ENCODE assay signal across 17 mouse cellular contexts in genomic region chr13:51103861-51104650, GRCm38 (mm10). TPM values are rescaled to one million over a fixed set of nuclear protein-coding genes. Genes with fewer than 3 reads are reported as not detected.
DNase-seq lines count a peak whose midpoint lies in the region; ATAC-seq and TF ChIP-seq lines count a peak whose summit lies in the region.
"Had no signal": no experiment of that assay in that cellular context is flagged by ENCODE, and none has a peak within 500 bp of the region (broad histone marks: within the 10 kb centered on the region; RNA-seq: fewer than 3 reads in every experiment).

No protein-coding gene starts in this region.

- H3K9ac ChIP-seq in hindbrain, postnatal 0 days (replicated peaks; ENCODE audit: low read length), result no peak overlapping the region
- H3K9ac ChIP-seq in hindbrain, embryonic 16.5 days (ENCODE audit: low read depth, low read length), result no peak overlapping the region
- no peak overlapping the region for H3K9ac ChIP-seq in intestine, postnatal 0 days (ENCODE audit: low read depth, low read length)
- H3K9ac ChIP-seq: hindbrain, embryonic 14.5 days; lung, embryonic 15.5 days; midbrain, embryonic 15.5 days had no signal

- no peaks in the 10 kb centered on the region for H3K36me3 ChIP-seq in hindbrain, postnatal 0 days (ENCODE audit: insufficient read depth, low read length)
- no peaks in the 10 kb centered on the region for H3K36me3 ChIP-seq in hindbrain, embryonic 16.5 days (ENCODE audit: control insufficient read depth, insufficient read depth, low read length)
- H3K36me3 ChIP-seq in intestine, postnatal 0 days (ENCODE audit: control insufficient read depth, insufficient read depth), result no peaks in the 10 kb centered on the region
- H3K36me3 ChIP-seq: midbrain, embryonic 15.5 days had no signal

- H3K27me3 ChIP-seq in hindbrain, postnatal 0 days (ENCODE audit: insufficient read depth, low read length), result no peaks in the 10 kb centered on the region
- H3K27me3 ChIP-seq in hindbrain, embryonic 16.5 days (replicated peaks; ENCODE audit: control insufficient read depth, insufficient read depth, low read length), result no peaks in the 10 kb centered on the region
- H3K27me3 ChIP-seq in intestine, postnatal 0 days (replicated peaks; ENCODE audit: control insufficient read depth, insufficient read depth, low read length), result no peaks in the 10 kb centered on the region
- H3K27me3 ChIP-seq: lung, embryonic 15.5 days; midbrain, embryonic 15.5 days; Patski had no signal

- no peak for DNase-seq in hindbrain, postnatal 0 days (ENCODE audit: low spot score)
- DNase-seq in layer of hippocampus, adult 2 months (ENCODE audit: low spot score in 2 of 2), result no peak
- no peak for DNase-seq in layer of hippocampus, postnatal 36 days
- DNase-seq in ES-CJ7 (ENCODE audit: low read depth, low spot score), result peak; percentile 49
- DNase-seq in cerebellum, adult 18-20 months, result no peak
- no peak for DNase-seq in yolk sac, embryonic 10.5 days (ENCODE audit: low spot score)
- DNase-seq: cerebellum, adult 9-11 months; heart, adult 18-20 months; heart, postnatal 14 days; left cerebral cortex, postnatal 4 days; spleen, adult 18-20 months had no signal

- H3K4me2 ChIP-seq in hindbrain, postnatal 0 days (ENCODE audit: low read depth, low read length), result no peak overlapping the region
- H3K4me2 ChIP-seq in hindbrain, embryonic 16.5 days (ENCODE audit: low read length), result no peak overlapping the region
- no peak overlapping the region for H3K4me2 ChIP-seq in intestine, postnatal 0 days (replicated peaks; ENCODE audit: low read depth)
- H3K4me2 ChIP-seq: midbrain, embryonic 15.5 days had no signal

- WGBS in hindbrain, postnatal 0 days, result 97% methylated on average over 9 of the region's 9 CpGs
- 96% methylated on average over 9 of the region's 9 CpGs for WGBS in hindbrain, embryonic 16.5 days
- 95% methylated on average over 9 of the region's 9 CpGs for WGBS in intestine, postnatal 0 days

- ATAC-seq in hindbrain, postnatal 0 days, result no peak
- ATAC-seq in hindbrain, embryonic 16.5 days, result no peak
- ATAC-seq in intestine, postnatal 0 days, result no peak
- ATAC-seq: midbrain, embryonic 15.5 days; Patski had no signal

- TF ChIP-seq CTCF in hindbrain, postnatal 0 days (IDR thresholded peaks at IDR 0.05; ENCODE audit: low read depth), result peak; percentile 34; the same call in 1 of the 2 replicates
- peak; percentile 24 for TF ChIP-seq CTCF in layer of hippocampus, adult 2 months (conservative IDR thresholded peaks at IDR 0.05)
- peak; percentile 47 for TF ChIP-seq CTCF in intestine, postnatal 0 days (IDR thresholded peaks at IDR 0.05; ENCODE audit: low read depth)

- H3K27ac ChIP-seq in hindbrain, postnatal 0 days, result no peak overlapping the region
- H3K27ac ChIP-seq in hindbrain, embryonic 16.5 days (ENCODE audit: low read depth, low read length), result no peak overlapping the region
- no peak overlapping the region for H3K27ac ChIP-seq in layer of hippocampus, adult 2 months
- H3K27ac ChIP-seq in intestine, postnatal 0 days (ENCODE audit: low read depth, low read length), result no peak overlapping the region
- H3K27ac ChIP-seq: hindbrain, embryonic 14.5 days; midbrain, embryonic 15.5 days had no signal

- H3K4me1 ChIP-seq in hindbrain, postnatal 0 days (ENCODE audit: insufficient read depth, low read length), result peaks cover 10% of the 10 kb centered on the region
- H3K4me1 ChIP-seq in hindbrain, embryonic 16.5 days (ENCODE audit: control insufficient read depth, insufficient read depth, low read depth, low read length), result peaks cover 14% of the 10 kb centered on the region
- H3K4me1 ChIP-seq in intestine, postnatal 0 days (replicated peaks; ENCODE audit: control insufficient read depth, insufficient read depth, low read length), result no peaks in the 10 kb centered on the region; the same call in 1 of the 2 replicates

- no peak overlapping the region for H3K4me3 ChIP-seq in hindbrain, postnatal 0 days (ENCODE audit: low read length)
- no peak overlapping the region for H3K4me3 ChIP-seq in hindbrain, embryonic 16.5 days (ENCODE audit: low read length)
- no peak overlapping the region for H3K4me3 ChIP-seq in layer of hippocampus, adult 2 months
- H3K4me3 ChIP-seq in intestine, postnatal 0 days (ENCODE audit: low read depth, low read length), result no peak overlapping the region
- H3K4me3 ChIP-seq: midbrain, embryonic 15.5 days had no signal

- no peaks in the 10 kb centered on the region for H3K9me3 ChIP-seq in hindbrain, postnatal 0 days (ENCODE audit: low read length)
- no peaks in the 10 kb centered on the region for H3K9me3 ChIP-seq in hindbrain, embryonic 16.5 days (ENCODE audit: control insufficient read depth, low read length)
- H3K9me3 ChIP-seq in intestine, postnatal 0 days (ENCODE audit: control insufficient read depth), result no peaks in the 10 kb centered on the region
- H3K9me3 ChIP-seq: midbrain, embryonic 15.5 days had no signal

RNA-seq across cellular contexts. Expression of gene Spin1, which starts 3.4 kb away (rescaled TPM):
- 174 and 188 TPM in 2 replicates for total RNA-seq in hindbrain, postnatal 0 days (2014; rRNA removed)
- polyA plus RNA-seq in hindbrain, postnatal 0 days (2015; fragmentation: Nextera tagmentation; extraction: Ambion mirVana), result 127 and 131 TPM in 2 replicates
- 145 and 158 TPM in 2 replicates for polyA plus RNA-seq in hindbrain, embryonic 16.5 days (2015; fragmentation: Nextera tagmentation; extraction: Ambion mirVana)
- 100 to 1,000 TPM; 162 to 167 TPM for total RNA-seq in layer of hippocampus, adult 2 months (2021)
- 100 to 1,000 TPM; 165 to 172 TPM for total RNA-seq in layer of hippocampus, postnatal 36 days (2021)
- polyA plus RNA-seq in intestine, postnatal 0 days (2015; fragmentation: Nextera tagmentation; extraction: Ambion mirVana), result 32.7 and 35.0 TPM in 2 replicates
